Mouse (Mus musculus) urinary bladder, postnatal 10 days (tissue): ENCODE results near the gene Rita1.

Experiments used
- DNase-seq: peaks from one replicate; pipeline ENCODE4 v3.0.0; 2022; ENCODE audit warnings: low spot score

Gene Rita1

GRCm38 (mm10) chr5:120570289-120570897 lies 42.0 kb downstream of the Rita1 start:
- no peak for DNase-seq

GRCm38 (mm10) chr5:120569791-120570190 lies 42.6 kb downstream of the Rita1 start:
- DNase-seq: no peak

GRCm38 (mm10) chr5:120568964-120569363 lies 43.4 kb downstream of the Rita1 start:
- no peak for DNase-seq

GRCm38 (mm10) chr5:120568336-120568768 lies 44.0 kb downstream of the Rita1 start:
- no peak for DNase-seq

- no peak for DNase-seq
Observed at GRCm38 (mm10) chr5:120567761-120568211, 44.6 kb downstream of the Rita1 start.

GRCm38 (mm10) chr5:120567253-120567701 lies 45.1 kb downstream of the Rita1 start:
- no peak for DNase-seq

- no peak for DNase-seq
Observed at GRCm38 (mm10) chr5:120566681-120567252, 45.6 kb downstream of the Rita1 start.

GRCm38 (mm10) chr5:120566101-120566500 lies 46.3 kb downstream of the Rita1 start:
- DNase-seq: no peak

- no peak for DNase-seq
Observed at GRCm38 (mm10) chr5:120565171-120565905, 47.1 kb downstream of the Rita1 start.

GRCm38 (mm10) chr5:120563914-120564311 lies 48.5 kb downstream of the Rita1 start:
- no peak for DNase-seq

GRCm38 (mm10) chr5:120562956-120563913 lies 49.2 kb downstream of the Rita1 start:
- DNase-seq: no peak

- DNase-seq: no peak
Observed at GRCm38 (mm10) chr5:120560616-120561311, 51.6 kb downstream of the Rita1 start.

GRCm38 (mm10) chr5:120560129-120560615 lies 52.2 kb downstream of the Rita1 start:
- DNase-seq: no peak

GRCm38 (mm10) chr5:120558762-120559161 lies 53.6 kb downstream of the Rita1 start:
- DNase-seq: no peak

GRCm38 (mm10) chr5:120558041-120558440 lies 54.3 kb downstream of the Rita1 start:
- DNase-seq: no peak

GRCm38 (mm10) chr5:120555871-120556270 lies 56.5 kb downstream of the Rita1 start:
- no peak for DNase-seq

- no peak for DNase-seq
Observed at GRCm38 (mm10) chr5:120550673-120551072, 61.7 kb downstream of the Rita1 start.

- DNase-seq: no peak
Observed at GRCm38 (mm10) chr5:120550137-120550536, 62.3 kb downstream of the Rita1 start.

- no peak for DNase-seq
Observed at GRCm38 (mm10) chr5:120548236-120548850, 64.0 kb downstream of the Rita1 start.
